Mouse (Mus musculus): ENCODE data around the gene Uchl4. TPM values are rescaled to one million over a fixed set of nuclear protein-coding genes. Genes with fewer than 3 reads are reported as not detected.

Uchl4 gene
- total and polyA plus RNA-seq, 2 experiments from 2014 or later, result 1.8 TPM; not detected in 1

- Histone ChIP-seq H3K27me3 (ENCODE audit: insufficient read depth, low read length) (no peaks in the 10 kb centered on the region), H3K4me1 (ENCODE audit: insufficient read depth) (no peaks in the 10 kb centered on the region), H3K4me2 (ENCODE audit: low read depth) (no peak overlapping the region), H3K36me3 (ENCODE audit: insufficient read depth) (0 out of 2 replicates have a peak, but pooled peaks cover 3% of the 10 kb centered on the region), H3K9ac (no peak overlapping the region), H3K4me3 (ENCODE audit: low read depth, low read length) (no peak overlapping the region), H3K27ac (ENCODE audit: low read depth, low read length) (no peak overlapping the region), H3K9me3 (ENCODE audit: low read length) (no peaks in the 10 kb centered on the region)
- ATAC-seq (no peak), DNase-seq (no peak)
- TF ChIP-seq CTCF (IDR thresholded peaks at IDR 0.05; ENCODE audit: low read depth), result no peak
These were observed 32.7 kb upstream of the Uchl4 start for GRCm38 (mm10) chr9:64202331-64202730.

GRCm38 (mm10) chr9:64202866-64203265, 32.1 kb upstream of the Uchl4 start:
- Histone ChIP-seq H3K4me3 (ENCODE audit: low read depth, low read length) (no peak overlapping the region), H3K27ac (ENCODE audit: low read depth, low read length) (no peak overlapping the region), H3K9ac (no peak overlapping the region), H3K9me3 (ENCODE audit: low read length) (no peaks in the 10 kb centered on the region), H3K36me3 (ENCODE audit: insufficient read depth) (0 out of 2 replicates have a peak, but pooled peaks cover 3% of the 10 kb centered on the region), H3K27me3 (ENCODE audit: insufficient read depth, low read length) (no peaks in the 10 kb centered on the region), H3K4me2 (ENCODE audit: low read depth) (no peak overlapping the region), H3K4me1 (ENCODE audit: insufficient read depth) (no peaks in the 10 kb centered on the region)
- ATAC-seq, result no peak
- DNase-seq, result no peak
- no peak for TF ChIP-seq CTCF (IDR thresholded peaks at IDR 0.05; ENCODE audit: low read depth)

- TF ChIP-seq CTCF (IDR thresholded peaks at IDR 0.05; ENCODE audit: low read depth), result no peak
- H3K27ac ChIP-seq (ENCODE audit: low read depth, low read length), result peak overlapping the region; percentile 59
- no peaks in the 10 kb centered on the region for H3K36me3 ChIP-seq (ENCODE audit: insufficient read depth)
- DNase-seq (peak; percentile 10), ATAC-seq (peak; percentile 76)
- no peaks in the 10 kb centered on the region for H3K4me1 ChIP-seq (ENCODE audit: insufficient read depth)
- H3K27me3 ChIP-seq (ENCODE audit: insufficient read depth, low read length), result no peaks in the 10 kb centered on the region
- H3K4me2 ChIP-seq (ENCODE audit: low read depth), result no peak overlapping the region
- H3K9me3 ChIP-seq (ENCODE audit: low read length), result no peaks in the 10 kb centered on the region
- 55% methylated on average over 3 of the region's 3 CpGs for WGBS
- H3K4me3 ChIP-seq (ENCODE audit: low read depth, low read length), result no peak overlapping the region
- no peak overlapping the region for H3K9ac ChIP-seq
These were observed 27.4 kb upstream of the Uchl4 start for GRCm38 (mm10) chr9:64207509-64208084.

DNA sequence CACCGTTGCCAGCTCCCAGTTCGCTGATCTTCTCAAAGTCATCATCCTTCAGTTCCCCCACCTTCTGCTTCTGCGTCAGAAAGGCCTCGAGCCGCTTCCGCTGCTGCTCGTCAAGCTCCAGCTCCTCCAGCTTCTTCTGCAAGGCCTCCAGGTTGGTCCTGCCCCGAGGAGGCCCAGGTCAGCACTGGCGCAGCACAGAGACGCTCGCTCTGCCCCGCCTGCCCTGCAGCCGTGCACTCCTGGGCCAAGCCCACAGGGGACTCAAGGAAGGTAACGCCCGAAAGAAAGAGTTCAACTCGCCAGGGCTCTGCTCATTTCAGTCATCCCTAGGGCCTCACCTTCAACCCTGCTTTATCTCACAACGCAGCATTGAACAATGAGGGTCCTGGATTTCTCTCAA, 20.5 kb upstream of the Uchl4 start:
- no peaks in the 10 kb centered on the region for H3K9me3 ChIP-seq (ENCODE audit: low read length)
- H3K9ac ChIP-seq, result no peak overlapping the region
- H3K4me2 ChIP-seq (ENCODE audit: low read depth), result no peak overlapping the region
- no peak overlapping the region for H3K4me3 ChIP-seq (ENCODE audit: low read depth, low read length)
- DNase-seq, result no peak
- no peaks in the 10 kb centered on the region for H3K27me3 ChIP-seq (ENCODE audit: insufficient read depth, low read length)
- TF ChIP-seq CTCF (IDR thresholded peaks at IDR 0.05; ENCODE audit: low read depth), result no peak
- no peak for ATAC-seq
- no peaks in the 10 kb centered on the region for H3K36me3 ChIP-seq (ENCODE audit: insufficient read depth)
- WGBS, result 94% methylated on average over 17 of the region's 17 CpGs
- no peaks in the 10 kb centered on the region for H3K4me1 ChIP-seq (ENCODE audit: insufficient read depth)
- no peak overlapping the region for H3K27ac ChIP-seq (ENCODE audit: low read depth, low read length)

GRCm38 (mm10) chr9:64216090-64216489, 18.9 kb upstream of the Uchl4 start:
- no peaks in the 10 kb centered on the region for H3K27me3 ChIP-seq (ENCODE audit: insufficient read depth, low read length)
- no peak for ATAC-seq
- no peak overlapping the region for H3K9ac ChIP-seq
- H3K36me3 ChIP-seq (ENCODE audit: insufficient read depth), result no peaks in the 10 kb centered on the region
- H3K27ac ChIP-seq (ENCODE audit: low read depth, low read length), result no peak overlapping the region
- WGBS, result 61% methylated on average over 4 of the region's 4 CpGs
- no peaks in the 10 kb centered on the region for H3K9me3 ChIP-seq (ENCODE audit: low read length)
- no peaks in the 10 kb centered on the region for H3K4me1 ChIP-seq (ENCODE audit: insufficient read depth)
- TF ChIP-seq CTCF (IDR thresholded peaks at IDR 0.05; ENCODE audit: low read depth), result no peak
- no peak overlapping the region for H3K4me3 ChIP-seq (ENCODE audit: low read depth, low read length)
- H3K4me2 ChIP-seq (ENCODE audit: low read depth), result no peak overlapping the region
- no peak for DNase-seq

GRCm38 (mm10) chr9:64216641-64217040, 18.4 kb upstream of the Uchl4 start:
- no peaks in the 10 kb centered on the region for H3K9me3 ChIP-seq (ENCODE audit: low read length)
- 93% methylated on average over 2 of the region's 2 CpGs for WGBS
- no peak for TF ChIP-seq CTCF (IDR thresholded peaks at IDR 0.05; ENCODE audit: low read depth)
- no peak for DNase-seq
- no peak overlapping the region for H3K9ac ChIP-seq
- H3K4me1 ChIP-seq (ENCODE audit: insufficient read depth), result no peaks in the 10 kb centered on the region
- H3K4me3 ChIP-seq (ENCODE audit: low read depth, low read length), result no peak overlapping the region
- no peaks in the 10 kb centered on the region for H3K27me3 ChIP-seq (ENCODE audit: insufficient read depth, low read length)
- H3K27ac ChIP-seq (ENCODE audit: low read depth, low read length), result no peak overlapping the region
- H3K36me3 ChIP-seq (ENCODE audit: insufficient read depth), result no peaks in the 10 kb centered on the region
- ATAC-seq, result no peak
- no peak overlapping the region for H3K4me2 ChIP-seq (ENCODE audit: low read depth)

- no peaks in the 10 kb centered on the region for H3K4me1 ChIP-seq (ENCODE audit: insufficient read depth)
- no peak for ATAC-seq
- H3K9ac ChIP-seq, result no peak overlapping the region
- H3K9me3 ChIP-seq (ENCODE audit: low read length), result no peaks in the 10 kb centered on the region
- no peak overlapping the region for H3K4me3 ChIP-seq (ENCODE audit: low read depth, low read length)
- H3K4me2 ChIP-seq (ENCODE audit: low read depth), result no peak overlapping the region
- no peaks in the 10 kb centered on the region for H3K27me3 ChIP-seq (ENCODE audit: insufficient read depth, low read length)
- TF ChIP-seq CTCF (IDR thresholded peaks at IDR 0.05; ENCODE audit: low read depth), result no peak
- DNase-seq, result no peak
- H3K27ac ChIP-seq (ENCODE audit: low read depth, low read length), result no peak overlapping the region
- no peaks in the 10 kb centered on the region for H3K36me3 ChIP-seq (ENCODE audit: insufficient read depth)
These were observed 17.1 kb upstream of the Uchl4 start for GRCm38 (mm10) chr9:64217887-64218286.
